Mouse (Mus musculus) activated CD4-positive, CD25-positive, alpha-beta regulatory T cell, adult 4 months (primary cell): Measurements from ENCODE around the gene Tex12. TPM values are rescaled to one million over a fixed set of nuclear protein-coding genes. Genes with fewer than 3 reads are reported as not detected.
A peak's percentile ranks its signal among the peaks of the same experiment; 100 is the strongest.

Source experiments
- ATAC-seq: one replicate; pipeline ENCODE4 v1.8.0; 2017
- polyA plus RNA-seq, 2 experiments: library from polyadenylated mRNA; unstranded; fragments of 100-300 nt; shearing (Covaris generic); gene quantifications; one replicate each; pipeline ENCODE4 v1.2.1; 2017

Tex12 gene
- not detected for polyA plus RNA-seq

DNA sequence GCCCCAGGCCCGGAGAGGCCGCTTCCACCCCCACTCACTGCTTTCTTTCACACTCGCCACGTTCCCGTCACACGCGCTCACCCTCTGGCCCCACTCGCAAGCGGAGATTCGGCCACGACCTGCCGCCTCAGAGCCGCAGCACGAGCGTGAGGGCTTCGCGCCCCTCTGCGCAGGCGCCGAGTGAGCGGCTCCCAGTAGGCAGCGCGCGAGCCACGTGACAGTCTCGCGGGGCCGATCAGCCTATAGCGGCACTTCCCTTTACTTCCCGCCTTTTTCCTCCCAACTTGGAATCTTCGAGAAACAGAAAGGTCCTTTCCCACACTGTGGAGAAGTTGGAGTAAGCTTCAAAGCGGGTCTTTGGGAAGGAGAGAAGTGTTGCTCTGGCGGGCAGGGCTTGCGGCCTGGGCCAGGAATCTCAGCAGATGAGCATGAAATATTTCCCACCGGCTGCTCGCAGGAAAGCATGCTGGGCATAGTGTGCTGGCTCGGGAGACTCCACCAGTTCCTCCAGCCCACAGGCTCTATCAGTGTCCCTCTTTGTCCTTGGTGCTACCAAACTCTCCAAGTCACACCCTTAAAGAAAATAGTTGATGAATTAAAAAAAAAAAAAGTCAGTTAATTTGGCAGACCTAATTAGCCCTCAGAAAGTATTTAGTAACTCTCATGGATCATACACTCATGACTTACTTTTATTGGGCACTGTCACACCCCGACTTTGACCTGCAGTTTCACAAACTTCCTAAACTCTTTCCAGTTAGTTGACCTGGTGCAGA is at the start of gene Tex12:
TSS of gene Tex12 (minus strand) at position 181 of the 773 bp plus-strand sequence.
- ATAC-seq = no peak

- ATAC-seq = peak; percentile 7
Measured at GRCm38 (mm10) chr9:50604338-50604737, 43.2 kb upstream of the Tex12 start.

GRCm38 (mm10) chr9:50603998-50604324 is 42.8 kb upstream of the Tex12 start:
- peak; percentile 44 for ATAC-seq

GRCm38 (mm10) chr9:50603189-50603997 is 42.3 kb upstream of the Tex12 start, which contains the start of the genes Sdhd and Timm8b:
TSS of gene Sdhd (minus strand) at chr9:50603812.
TSS of gene Timm8b (plus strand) at chr9:50603910.
- ATAC-seq = peak; percentile 98

DNA sequence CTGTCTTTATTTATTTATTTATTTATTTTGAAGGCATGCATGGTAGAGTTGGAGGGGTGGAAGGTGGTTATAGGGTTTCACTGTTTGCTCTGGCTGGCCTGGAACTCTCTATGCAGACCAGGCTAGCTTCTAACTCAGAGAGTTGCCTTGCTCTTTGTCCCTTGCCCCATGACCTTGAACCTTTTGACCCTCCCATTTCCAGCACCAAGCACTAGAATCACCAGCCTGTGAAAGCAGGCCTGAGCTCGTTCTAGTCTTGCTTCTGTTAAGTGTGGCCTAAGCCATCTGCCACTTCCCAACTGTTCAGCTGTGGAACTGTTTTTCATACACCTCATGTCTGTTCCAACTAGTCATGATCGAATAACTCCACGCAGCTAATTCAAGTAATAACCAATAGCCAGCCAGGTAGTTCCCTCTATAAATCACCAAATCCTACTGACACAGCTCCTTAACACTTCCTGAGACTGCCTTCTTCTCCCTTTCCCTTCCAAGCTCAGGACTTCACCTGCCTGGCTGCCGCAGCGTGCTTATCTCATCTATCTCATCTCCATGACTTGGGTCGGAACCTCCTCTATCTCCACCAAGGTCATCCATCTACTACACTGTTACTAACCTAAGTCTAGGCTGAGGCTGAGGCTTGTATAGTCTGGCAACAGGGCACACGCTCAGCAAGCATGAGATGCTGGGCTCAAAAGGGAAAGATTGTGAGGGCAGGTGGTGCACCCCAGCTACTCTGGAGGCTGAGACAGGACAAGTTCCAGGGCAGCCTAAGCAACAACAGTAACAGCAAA is 41.1 kb upstream of the Tex12 start:
- ATAC-seq = no peak

DNA sequence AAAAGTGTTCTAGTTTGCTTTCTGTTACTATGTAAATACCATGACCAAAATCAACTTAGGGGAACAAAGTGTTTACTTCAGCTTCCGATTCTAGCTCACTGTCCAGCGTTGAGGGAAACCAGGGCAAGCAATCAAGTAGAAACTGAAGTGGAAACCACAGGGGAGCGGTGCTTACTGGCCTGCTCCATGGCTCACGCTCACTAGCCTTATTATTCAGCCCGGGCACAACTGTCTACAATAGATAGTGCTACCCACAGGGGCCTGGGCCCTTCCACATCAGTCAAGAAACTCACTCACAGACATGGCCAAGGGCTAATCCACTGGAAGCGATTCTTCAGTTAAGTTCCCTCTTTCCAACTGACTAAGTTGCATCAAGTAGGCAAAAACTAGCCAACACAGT is 40.4 kb upstream of the Tex12 start:
- no peak for ATAC-seq

DNA sequence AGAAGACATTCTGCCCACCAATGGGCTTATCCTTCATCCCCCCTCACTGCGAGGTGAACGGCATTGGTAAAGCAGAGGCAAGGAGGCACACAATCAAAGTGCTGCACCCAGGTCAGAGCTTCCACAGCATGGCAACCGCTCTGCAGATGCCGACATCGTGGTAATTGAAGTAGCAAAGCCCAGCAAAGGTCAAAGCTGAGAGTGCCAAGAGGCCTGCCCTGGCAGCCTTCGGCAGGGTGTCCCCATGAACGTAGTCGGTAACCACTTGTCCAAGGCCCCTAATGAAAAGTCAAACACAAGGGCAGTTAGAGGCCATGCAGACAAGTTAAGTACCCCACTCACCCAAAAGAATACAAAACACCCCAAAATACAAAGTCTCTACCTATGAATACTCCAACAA is 35.8 kb upstream of the Tex12 start:
- no peak for ATAC-seq

DNA sequence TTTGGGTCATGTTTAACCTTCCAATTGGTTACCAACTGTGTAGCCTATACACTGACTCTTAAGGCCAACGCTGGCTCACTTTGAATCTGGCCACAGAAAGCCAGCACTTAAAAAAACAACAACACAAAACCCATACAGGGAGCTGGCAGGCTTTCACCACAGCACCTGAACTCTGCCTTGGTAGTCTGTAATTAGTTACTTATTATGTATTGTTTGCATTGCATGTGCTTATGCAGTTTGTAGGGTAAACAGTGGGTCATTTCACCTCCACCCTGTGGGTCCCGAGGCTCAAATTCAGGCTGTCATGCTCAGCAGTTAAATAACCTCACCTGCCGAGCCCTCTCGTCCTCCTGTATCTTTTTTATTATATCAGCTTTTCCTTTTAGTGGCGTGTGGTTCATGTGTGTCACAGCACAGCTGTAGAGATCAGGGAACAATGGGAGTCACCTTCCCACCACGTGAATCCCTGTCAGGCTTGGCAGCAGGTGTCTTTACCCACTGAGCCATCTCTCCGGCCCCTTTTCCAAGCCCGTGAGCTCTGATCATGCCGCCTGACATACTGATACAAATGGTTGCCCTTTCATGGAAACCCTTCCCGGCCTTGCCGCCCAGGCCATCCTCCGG is 33.8 kb upstream of the Tex12 start:
- ATAC-seq = no peak

DNA sequence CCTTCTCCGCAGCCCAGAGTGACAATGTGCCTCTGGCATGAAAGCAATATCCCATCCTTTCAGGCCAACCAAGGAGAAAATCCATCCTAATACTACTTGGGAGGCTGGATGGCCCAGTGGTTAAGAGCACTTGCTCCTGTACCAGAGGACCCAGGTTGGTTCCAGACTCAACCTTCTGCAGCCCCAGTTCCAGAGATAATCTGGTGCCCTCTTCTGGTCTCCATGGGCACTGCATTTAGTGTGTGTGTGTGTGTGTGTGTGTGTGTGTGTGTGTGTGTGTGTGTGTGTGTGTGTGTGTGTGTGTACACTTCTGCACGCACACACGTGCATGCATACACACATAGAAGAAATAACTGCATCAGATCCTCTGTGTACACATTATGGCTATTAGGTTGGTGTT is 32.4 kb upstream of the Tex12 start:
- no peak for ATAC-seq

- no peak for ATAC-seq
Measured at GRCm38 (mm10) chr9:50592955-50593354, 31.8 kb upstream of the Tex12 start.

DNA sequence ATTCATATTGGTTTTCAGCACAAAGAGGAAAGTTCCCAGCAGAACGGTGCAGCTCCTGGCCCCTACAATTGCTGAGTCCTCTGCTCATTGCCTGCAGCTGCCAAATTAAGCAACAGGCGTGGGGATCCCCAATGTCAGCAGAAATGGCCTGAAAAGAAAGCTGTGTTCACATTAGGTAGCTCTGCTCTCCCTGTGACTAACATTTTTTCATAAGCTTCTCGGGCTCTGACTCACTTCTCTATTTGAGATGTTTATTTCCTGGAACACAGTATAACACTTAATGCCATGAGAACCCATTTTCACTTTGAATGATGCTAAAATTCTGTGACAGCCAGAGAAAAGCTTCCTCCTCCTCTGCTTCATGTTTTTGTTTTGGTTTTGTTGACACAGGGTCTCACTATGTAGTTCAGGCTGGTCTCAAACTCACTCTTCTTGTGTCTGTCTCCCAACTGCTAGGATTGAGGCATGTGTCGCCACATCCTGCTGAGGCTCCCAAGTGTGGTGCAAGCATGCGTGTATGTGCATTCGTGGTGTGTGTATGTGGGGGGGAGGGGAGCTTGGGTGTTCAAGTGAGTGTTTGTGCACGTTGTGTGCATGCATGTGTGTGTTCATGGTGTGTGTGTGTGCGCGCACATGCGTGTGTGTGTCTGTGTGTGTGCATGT is 29.9 kb upstream of the Tex12 start:
- ATAC-seq = peak; percentile 64

GRCm38 (mm10) chr9:50586955-50587354 is 25.8 kb upstream of the Tex12 start:
- ATAC-seq = no peak

DNA sequence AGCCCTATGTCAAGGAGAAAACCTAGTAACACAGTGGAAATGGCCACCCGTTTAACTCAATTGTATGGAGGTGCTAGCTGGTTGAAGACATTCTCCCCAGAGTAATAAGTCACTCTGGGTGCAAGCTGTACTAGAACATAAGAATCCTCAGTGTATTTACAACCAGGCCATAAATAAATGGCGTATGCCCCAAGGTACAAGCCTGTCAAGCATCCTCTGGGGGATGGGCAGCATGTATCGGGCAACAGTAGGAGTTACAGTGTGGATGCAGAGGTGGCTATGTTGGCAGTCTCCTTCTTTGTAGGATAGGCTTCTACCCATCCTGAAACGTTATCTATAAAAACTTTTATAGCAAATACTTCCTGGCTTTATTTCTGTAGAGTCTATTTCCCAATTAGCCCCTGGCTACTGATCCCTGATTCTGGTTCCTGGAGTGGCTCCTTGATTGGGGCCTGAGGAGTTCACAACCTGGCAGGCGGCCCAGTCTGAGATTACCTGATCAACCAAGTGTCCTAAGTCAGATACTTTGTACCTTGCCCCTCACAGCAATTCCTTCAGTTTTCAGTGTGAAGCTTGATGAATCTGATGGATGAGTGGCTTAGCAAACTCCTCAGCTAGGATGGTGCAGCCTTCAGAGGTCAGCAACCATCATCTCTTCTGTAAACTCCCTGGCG is 24.2 kb upstream of the Tex12 start:
- ATAC-seq = no peak

DNA sequence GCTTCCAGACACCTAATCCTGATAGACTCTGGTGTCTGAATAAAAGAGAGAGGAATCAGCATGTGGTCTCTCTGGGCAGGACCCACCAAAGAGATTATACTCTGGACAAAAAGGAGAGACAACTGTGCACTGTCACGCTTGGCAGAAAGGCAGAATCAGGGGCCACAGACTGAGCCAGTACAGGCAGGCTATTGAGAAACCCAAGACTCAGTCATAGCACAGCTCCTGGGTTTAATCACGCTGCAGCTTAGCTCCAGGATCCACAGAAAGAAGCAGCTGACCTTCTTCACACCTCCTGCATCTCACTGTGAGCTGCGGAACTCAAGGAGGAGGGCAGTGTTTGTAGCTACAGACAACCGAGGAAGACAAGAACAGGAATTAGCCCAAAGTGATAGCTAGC is 19.2 kb upstream of the Tex12 start:
- no peak for ATAC-seq

- ATAC-seq = no peak
Measured at GRCm38 (mm10) chr9:50569599-50570525, 8.7 kb upstream of the Tex12 start.

DNA sequence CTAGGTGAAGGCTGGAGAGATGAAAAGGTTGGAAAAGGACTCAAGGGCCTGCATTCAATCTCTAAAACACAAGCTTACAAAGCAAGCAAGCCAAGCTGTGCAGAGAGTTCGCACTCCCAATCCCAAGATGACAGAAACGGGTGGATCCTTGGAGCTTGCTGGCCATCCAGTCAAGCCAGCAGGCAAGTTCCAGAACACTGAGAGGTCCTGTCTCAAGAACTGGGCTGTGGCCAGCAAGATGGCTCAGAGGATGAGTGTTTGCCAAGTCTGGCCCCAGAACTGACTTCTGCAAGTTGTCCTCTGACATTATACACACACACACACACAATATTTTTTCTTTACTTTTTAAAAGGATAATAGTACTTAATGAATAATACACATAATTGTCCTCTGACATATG is 6.8 kb upstream of the Tex12 start:
- ATAC-seq = no peak

DNA sequence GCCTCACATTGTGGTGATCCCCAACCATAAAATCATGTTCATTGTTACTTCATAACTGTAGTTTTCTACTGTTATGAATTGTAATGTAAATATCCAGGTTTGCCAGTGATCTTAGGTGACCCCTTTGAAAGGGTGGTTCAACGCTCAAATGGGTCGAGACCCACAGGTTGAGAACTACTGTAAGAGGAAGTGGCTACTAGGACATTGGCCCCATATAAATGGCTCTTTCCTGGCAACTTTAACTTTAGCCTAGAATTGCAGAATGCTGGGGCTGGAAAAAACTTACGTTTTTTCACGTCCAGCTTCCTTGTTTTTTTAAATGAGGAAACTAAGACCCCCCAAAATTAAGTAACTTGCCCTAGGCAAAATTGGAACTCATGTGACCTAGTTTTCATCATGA is 6.2 kb upstream of the Tex12 start:
- ATAC-seq = no peak

DNA sequence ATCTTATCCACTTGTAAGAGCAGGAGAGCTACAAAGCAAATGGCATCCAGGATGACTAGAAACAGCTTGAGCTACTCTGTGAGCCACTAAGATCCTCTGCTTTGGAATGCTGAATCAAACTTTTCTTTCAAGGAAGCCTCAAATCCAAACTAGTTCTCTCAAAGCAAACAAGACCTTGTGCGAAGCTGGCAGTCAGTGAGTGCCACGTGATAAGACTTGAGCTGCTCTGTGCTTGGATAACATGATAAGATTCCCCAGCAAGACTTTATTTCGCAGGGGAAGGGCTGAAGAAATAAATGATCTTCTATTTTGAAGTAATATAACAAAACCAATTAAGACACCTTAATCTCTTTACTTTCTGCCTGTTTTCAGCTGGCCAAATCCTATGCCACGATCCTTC is 4.8 kb upstream of the Tex12 start:
- ATAC-seq = no peak

GRCm38 (mm10) chr9:50565173-50565572 is 4.0 kb upstream of the Tex12 start:
- ATAC-seq = no peak

GRCm38 (mm10) chr9:50561918-50562360 is 814 bp upstream of the Tex12 start:
- ATAC-seq = no peak
